Comparison of ENCODE assay signal across 9 mouse cellular contexts in the genomic region with DNA sequence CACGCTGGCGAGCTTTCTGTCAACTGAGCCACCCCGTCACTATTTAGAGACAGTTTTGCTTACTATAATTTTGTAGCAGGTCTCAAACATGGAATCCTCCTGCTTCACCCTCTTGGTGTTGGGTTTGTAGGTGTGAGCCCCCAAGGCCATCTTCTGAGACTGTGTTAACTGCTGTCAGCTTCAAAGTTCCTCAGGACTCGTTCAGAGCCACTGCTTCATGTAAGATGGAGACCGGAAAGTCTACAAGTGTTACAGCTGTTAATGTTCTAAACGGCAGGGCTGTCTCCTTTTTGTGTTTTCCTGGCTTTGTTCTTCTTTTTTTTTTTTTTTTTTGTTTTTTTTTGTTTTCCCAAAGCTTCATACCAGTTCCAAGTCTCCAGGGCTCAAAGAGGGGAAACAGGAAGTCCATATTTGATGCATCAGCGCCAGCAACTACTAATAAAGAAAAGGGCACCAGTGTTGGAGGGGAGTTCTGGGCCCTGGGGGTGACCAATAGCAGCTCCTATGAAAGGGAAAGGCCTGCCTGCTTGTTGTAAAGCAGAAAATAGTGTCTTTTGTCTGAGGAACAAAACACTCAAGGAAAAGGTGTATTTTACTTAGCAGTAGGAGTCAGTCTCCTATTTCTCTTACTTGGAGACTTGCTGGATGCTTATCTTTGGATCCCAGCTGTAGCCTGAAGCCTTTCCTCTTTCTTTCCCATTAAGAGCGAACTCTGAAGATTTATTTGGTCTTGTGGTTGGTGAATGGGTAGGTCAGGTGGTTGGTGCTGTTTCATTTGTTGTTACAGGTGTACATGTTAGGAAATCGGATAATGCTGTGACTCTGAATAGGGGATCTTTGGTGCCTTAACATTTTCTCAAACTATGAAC. TPM values are rescaled to one million over a fixed set of nuclear protein-coding genes. Genes with fewer than 3 reads are reported as not detected.
A peak's percentile ranks its signal among the peaks of the same experiment; 100 is the strongest.
DNase-seq lines count a peak whose midpoint lies in the region; ATAC-seq and TF ChIP-seq lines count a peak whose summit lies in the region.
"Had no signal": no experiment of that assay in that cellular context is flagged by ENCODE, and none has a peak within 500 bp of the region (broad histone marks: within the 10 kb centered on the region; RNA-seq: fewer than 3 reads in every experiment).

No protein-coding gene starts in this region.

- peak overlapping the region; percentile 50 for H3K27ac ChIP-seq in spleen, adult 2 months (ENCODE audit: insufficient read depth, low read length)
- peak overlapping the region; percentile 73 for H3K27ac ChIP-seq in heart, embryonic 11.5 days (ENCODE audit: low read depth, low read length)
- H3K27ac ChIP-seq in stomach, embryonic 14.5 days (ENCODE audit: low read length): peak overlapping the region; percentile 33; the same call in 1 of the 2 replicates
- H3K27ac ChIP-seq: liver, embryonic 14.5 days had no signal

- H3K4me1 ChIP-seq in spleen, adult 2 months (ENCODE audit: control insufficient read depth, insufficient read depth, insufficient read length): peaks cover 12% of the 10 kb centered on the region
- peaks cover 19% of the 10 kb centered on the region; the same call in 1 of the 2 replicates for H3K4me1 ChIP-seq in heart, embryonic 11.5 days (ENCODE audit: control insufficient read depth, insufficient read depth, low read length)
- peaks cover 5% of the 10 kb centered on the region; the same call in 1 of the 2 replicates for H3K4me1 ChIP-seq in stomach, embryonic 14.5 days (ENCODE audit: control insufficient read depth, insufficient read depth, low read length)

- H3K27me3 ChIP-seq in spleen, adult 2 months (ENCODE audit: control insufficient read depth, insufficient read depth, low read length): no peaks in the 10 kb centered on the region
- H3K27me3 ChIP-seq in heart, embryonic 11.5 days (ENCODE audit: control insufficient read depth, insufficient read depth, low read length): no peaks in the 10 kb centered on the region
- H3K27me3 ChIP-seq in stomach, embryonic 14.5 days (ENCODE audit: control insufficient read depth, insufficient read depth, low read length): no peaks in the 10 kb centered on the region

- H3K4me3 ChIP-seq in spleen, adult 2 months (ENCODE audit: extremely low read depth, insufficient read depth, insufficient read length): no peak overlapping the region
- no peak overlapping the region for H3K4me3 ChIP-seq in heart, embryonic 11.5 days (ENCODE audit: low read depth, low read length)
- H3K4me3 ChIP-seq in stomach, embryonic 14.5 days (ENCODE audit: low read depth, low read length): no peak overlapping the region

- 50% methylated on average over 9 of the region's 9 CpGs for WGBS in spleen, adult 2 months
- 74% methylated on average over 9 of the region's 9 CpGs for WGBS in heart, embryonic 11.5 days (ENCODE audit: insufficient replicate concordance)
- 70% methylated on average over 9 of the region's 9 CpGs for WGBS in stomach, embryonic 14.5 days

- H3K4me2 ChIP-seq in heart, embryonic 11.5 days: no peak overlapping the region
- no peak overlapping the region for H3K4me2 ChIP-seq in stomach, embryonic 14.5 days (replicated peaks; ENCODE audit: low read depth, low read length)

- no peak for TF ChIP-seq POLR2A in spleen, adult 2 months (IDR thresholded peaks at IDR 0.05; ENCODE audit: low read depth, low read length)

- H3K9me3 ChIP-seq in heart, embryonic 11.5 days (replicated peaks; ENCODE audit: control insufficient read depth, low read length): no peaks in the 10 kb centered on the region
- H3K9me3 ChIP-seq in stomach, embryonic 14.5 days (ENCODE audit: control insufficient read depth, low read depth, low read length): no peaks in the 10 kb centered on the region

- ATAC-seq in heart, embryonic 11.5 days (replicated peaks; ENCODE audit: insufficient number of reproducible peaks, low FRiP score, low TSS enrichment): no peak
- no peak for ATAC-seq in stomach, embryonic 14.5 days (ENCODE audit: insufficient number of reproducible peaks, insufficient read depth, low FRiP score, low read depth)
- no peak for ATAC-seq in cerebellum, adult (ENCODE audit: insufficient number of reproducible peaks, low FRiP score, low TSS enrichment)

- H3K36me3 ChIP-seq in spleen, adult 2 months (ENCODE audit: control insufficient read depth, insufficient read depth, low read length): no peaks in the 10 kb centered on the region
- H3K36me3 ChIP-seq in heart, embryonic 11.5 days (ENCODE audit: control insufficient read depth, insufficient read depth, low read length): no peaks in the 10 kb centered on the region
- peaks cover 3% of the 10 kb centered on the region; the same call in 1 of the 2 replicates for H3K36me3 ChIP-seq in stomach, embryonic 14.5 days (ENCODE audit: control insufficient read depth, insufficient read depth, low read length)

- no peak for TF ChIP-seq CTCF in spleen, adult 2 months (IDR thresholded peaks at IDR 0.05; ENCODE audit: extremely low read depth, insufficient read depth, insufficient read length, insufficient replicate concordance)

- no peak for DNase-seq in spleen, adult 2 months (ENCODE audit: low read depth in 1 of 2, low spot score in 2 of 2)
- no peak for DNase-seq in spleen, adult 12 weeks (ENCODE audit: low spot score)
- DNase-seq in kidney, postnatal 36 days: peak; percentile 27 to 39
- no peak for DNase-seq in right cerebral cortex, adult 2 months (ENCODE audit: low spot score in 2 of 2)
- DNase-seq in cerebellum, adult 9-11 months: no peak

- no peak overlapping the region for H3K9ac ChIP-seq in heart, embryonic 11.5 days (ENCODE audit: low read depth, low read length)
- no peak overlapping the region for H3K9ac ChIP-seq in stomach, embryonic 14.5 days (replicated peaks; ENCODE audit: low read depth, low read length)
- H3K9ac ChIP-seq: liver, embryonic 14.5 days had no signal

RNA-seq across cellular contexts. Expression of a gene that starts 14.3 kb away (rescaled TPM):
- 62.9 and 73.2 TPM in 2 replicates for polyA plus RNA-seq in spleen, adult 2 months (2012; rRNA removed)
- polyA plus RNA-seq in heart, embryonic 11.5 days (2014; fragmentation: Nextera tagmentation; extraction: Ambion mirVana): 23.1 and 23.7 TPM in 2 replicates
- 36.9 and 37.7 TPM in 2 replicates for polyA plus RNA-seq in stomach, embryonic 14.5 days (2014; fragmentation: Nextera tagmentation; extraction: Ambion mirVana)

RNA-seq across cellular contexts. Expression of a gene that starts 28.3 kb away (rescaled TPM):
- 4.6 and 5.0 TPM in 2 replicates for polyA plus RNA-seq in spleen, adult 2 months (2012; rRNA removed)
- polyA plus RNA-seq in heart, embryonic 11.5 days (2014; fragmentation: Nextera tagmentation; extraction: Ambion mirVana): 2.5 and 4.2 TPM in 2 replicates
- polyA plus RNA-seq in stomach, embryonic 14.5 days (2014; fragmentation: Nextera tagmentation; extraction: Ambion mirVana): 5.4 and 6.8 TPM in 2 replicates

Comparison
In these comparisons a context has a peak if more than half of its experiments do, and no peak if none do; other contexts are left out.
1. DNase-seq: peak in kidney, postnatal 36 days (2 of 2); none in spleen, adult 2 months (0 of 2), spleen, adult 12 weeks (single experiment), right cerebral cortex, adult 2 months (0 of 2) and cerebellum, adult 9-11 months (single experiment).
2. Peak in every context shown above with its lines, with median percentiles within 50 percentile points of each other: H3K27ac ChIP-seq.